Mouse (Mus musculus) forelimb bud, embryonic 11.5 days (tissue): Measurements from ENCODE around the gene Top2b.

ENCODE experiments used
- DNase-seq: peaks from one replicate; pipeline ENCODE4 v3.0.0-alpha.2; 2012; ENCODE audit warnings: low read depth, low spot score

The Top2b gene

GRCm38 (mm10) chr14:16427569-16427968 is 62.6 kb downstream of the Top2b start:
- DNase-seq, result no peak

GRCm38 (mm10) chr14:16431941-16432499 is 67.0 kb downstream of the Top2b start:
- DNase-seq, result no peak

- no peak for DNase-seq
Observed at GRCm38 (mm10) chr14:16432550-16432949, 67.6 kb downstream of the Top2b start.

- DNase-seq, result no peak
Observed at GRCm38 (mm10) chr14:16433206-16433605, 68.2 kb downstream of the Top2b start.

GRCm38 (mm10) chr14:16434396-16435171 is 69.6 kb downstream of the Top2b start:
- peak; percentile 72 for DNase-seq

- no peak for DNase-seq
Observed at GRCm38 (mm10) chr14:16437386-16437785, 72.4 kb downstream of the Top2b start.

GRCm38 (mm10) chr14:16439385-16440126 is 74.6 kb downstream of the Top2b start:
- DNase-seq, result no peak

- no peak for DNase-seq
Observed at GRCm38 (mm10) chr14:16444859-16445258, 79.9 kb downstream of the Top2b start.

GRCm38 (mm10) chr14:16447587-16447986 is 82.6 kb downstream of the Top2b start:
- peak; percentile 40 for DNase-seq

GRCm38 (mm10) chr14:16448269-16448987 is 83.4 kb downstream of the Top2b start:
- peak; percentile 40 for DNase-seq

- no peak for DNase-seq
Observed at GRCm38 (mm10) chr14:16478606-16479323, 113.8 kb downstream of the Top2b start.

- no peak for DNase-seq
Observed at GRCm38 (mm10) chr14:16479521-16479920, 114.5 kb downstream of the Top2b start.

- no peak for DNase-seq
Observed at GRCm38 (mm10) chr14:16480621-16481020, 115.6 kb downstream of the Top2b start.

- no peak for DNase-seq
Observed at GRCm38 (mm10) chr14:16483656-16484380, 118.8 kb downstream of the Top2b start.
